Mouse (Mus musculus): Measurements from ENCODE around the gene Ikbke.
"Not testable (repeated sequence)": the region's sequence is repeated elsewhere in the genome, so short reads cannot be mapped to it uniquely, and the experiment has no call there.

The Ikbke gene

GRCm38 (mm10) chr1:131279456-131279776 is at the start of gene Ikbke:
Ikbke (minus strand) TSS chr1:131279606.
- DNase-seq, result no peak

DNA sequence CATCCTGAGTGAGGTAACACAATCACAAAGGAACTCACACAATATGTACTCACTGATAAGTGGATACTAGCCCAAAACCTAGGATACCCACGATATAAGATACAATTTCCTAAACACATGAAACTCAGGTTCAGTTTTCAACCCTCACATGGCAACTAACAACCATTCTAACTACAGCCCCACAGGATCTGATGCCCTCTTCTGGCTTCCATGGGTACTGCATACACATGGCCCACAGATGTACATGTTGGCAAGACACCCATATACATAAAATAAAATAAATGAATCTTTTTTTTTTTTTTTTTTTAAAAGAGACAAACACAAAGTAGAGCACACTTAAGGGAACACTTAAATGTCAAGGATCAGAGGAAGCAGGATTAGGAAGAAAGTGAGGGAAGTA is 49.7 kb upstream of the Ikbke start:
- not testable (repeated sequence) for DNase-seq

- no peak for DNase-seq
Measured at GRCm38 (mm10) chr1:131327167-131327566, 47.8 kb upstream of the Ikbke start.

DNA sequence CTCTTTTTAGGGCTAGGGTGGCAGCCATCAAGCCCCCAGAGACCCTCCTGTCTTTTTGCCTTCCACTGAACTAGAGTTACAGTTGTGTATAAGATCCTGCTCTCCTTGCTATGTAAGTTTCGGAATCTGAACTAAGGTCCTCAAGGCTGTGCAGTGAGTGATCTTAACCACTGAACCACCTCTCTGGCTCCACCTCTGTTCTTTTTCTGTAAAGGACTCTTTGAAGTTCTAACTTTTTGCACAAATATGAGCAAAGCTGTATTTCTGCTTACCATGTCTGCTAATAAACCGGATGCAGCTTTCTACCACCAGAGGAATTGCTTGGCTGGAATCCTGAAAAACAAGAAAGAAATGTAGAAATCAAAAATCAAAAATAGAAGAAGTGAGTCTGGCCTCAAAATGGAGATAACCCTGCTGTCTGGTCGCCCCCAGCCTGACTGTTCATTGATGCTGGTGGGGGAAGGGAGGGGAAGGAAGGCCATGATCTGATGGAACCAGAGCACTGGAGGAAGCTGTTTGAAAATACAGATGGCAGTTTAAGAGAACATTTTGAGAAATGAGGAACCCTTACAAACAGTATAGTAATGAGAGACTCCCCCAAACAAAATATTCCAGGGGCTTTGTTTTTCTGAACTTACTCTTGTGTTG is 45.5 kb upstream of the Ikbke start:
- DNase-seq, result no peak

GRCm38 (mm10) chr1:131319598-131320330 is 40.4 kb upstream of the Ikbke start:
- DNase-seq, result no peak

DNA sequence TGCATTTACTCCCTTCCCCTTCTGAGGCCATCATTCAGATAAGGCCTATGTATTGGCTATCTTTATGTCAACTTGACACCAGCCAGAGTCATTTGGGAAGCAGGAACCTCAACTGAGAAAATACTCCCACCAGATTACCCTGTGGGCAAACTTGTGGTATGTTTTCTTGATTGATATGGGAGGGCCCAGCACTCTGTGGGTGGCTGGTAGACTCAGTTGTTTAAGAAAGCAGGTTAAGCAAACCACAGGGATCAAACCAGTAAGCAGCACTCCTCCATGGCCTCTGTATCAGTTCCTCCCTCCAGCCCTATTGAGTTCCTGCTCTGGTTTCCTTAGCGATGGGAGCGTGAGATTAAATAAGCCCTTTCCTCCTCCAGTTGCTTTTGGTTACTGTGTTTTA is 39.0 kb upstream of the Ikbke start:
- no peak for DNase-seq

DNA sequence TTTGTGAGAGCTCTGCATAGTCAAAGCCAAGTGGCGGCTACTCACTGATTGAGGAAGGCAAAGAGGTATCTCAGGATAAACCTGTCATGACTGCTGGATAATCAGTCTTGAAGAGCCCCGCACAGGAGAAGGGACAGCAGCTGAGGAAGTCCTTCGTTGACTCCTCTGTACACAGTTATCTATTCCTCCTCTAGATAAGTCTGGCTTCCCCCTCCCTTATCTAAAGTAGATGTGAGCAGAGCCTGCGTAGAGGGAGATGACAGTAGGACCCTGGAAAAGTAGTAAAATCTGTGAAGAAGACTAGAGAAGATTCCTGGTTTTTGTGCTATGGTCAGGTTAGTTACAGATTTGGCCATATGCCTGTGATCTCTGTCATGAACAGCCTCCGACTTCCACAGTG is 38.2 kb upstream of the Ikbke start:
- DNase-seq, result no peak

- DNase-seq, result no peak
Measured at GRCm38 (mm10) chr1:131311284-131311683, 31.9 kb upstream of the Ikbke start.

- DNase-seq, result no peak
Measured at GRCm38 (mm10) chr1:131310237-131310818, 30.9 kb upstream of the Ikbke start.

- no peak for DNase-seq
Measured at GRCm38 (mm10) chr1:131300750-131301149, 21.3 kb upstream of the Ikbke start.

- peak; percentile 36 for DNase-seq
Measured at GRCm38 (mm10) chr1:131299788-131300187, 20.4 kb upstream of the Ikbke start.

DNA sequence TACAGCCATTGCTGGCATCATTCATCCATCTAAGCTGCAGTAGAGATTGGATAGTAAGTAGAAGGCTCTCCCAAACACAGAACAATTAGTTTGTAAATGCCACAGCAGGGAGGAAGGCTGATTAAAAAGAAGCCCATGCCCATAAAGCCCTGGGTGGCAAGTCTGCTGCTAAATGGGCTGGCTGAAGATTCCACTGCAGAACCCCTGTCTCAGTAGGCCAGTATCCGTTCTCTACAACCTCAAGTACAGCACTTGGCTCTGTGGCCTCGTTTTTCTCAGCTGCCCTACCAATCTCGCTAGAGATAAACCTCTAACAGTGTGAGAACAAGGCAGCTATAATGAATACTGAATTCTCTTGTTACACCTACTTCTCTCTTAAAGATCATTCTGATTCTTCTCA is 19.8 kb upstream of the Ikbke start:
- no peak for DNase-seq

DNA sequence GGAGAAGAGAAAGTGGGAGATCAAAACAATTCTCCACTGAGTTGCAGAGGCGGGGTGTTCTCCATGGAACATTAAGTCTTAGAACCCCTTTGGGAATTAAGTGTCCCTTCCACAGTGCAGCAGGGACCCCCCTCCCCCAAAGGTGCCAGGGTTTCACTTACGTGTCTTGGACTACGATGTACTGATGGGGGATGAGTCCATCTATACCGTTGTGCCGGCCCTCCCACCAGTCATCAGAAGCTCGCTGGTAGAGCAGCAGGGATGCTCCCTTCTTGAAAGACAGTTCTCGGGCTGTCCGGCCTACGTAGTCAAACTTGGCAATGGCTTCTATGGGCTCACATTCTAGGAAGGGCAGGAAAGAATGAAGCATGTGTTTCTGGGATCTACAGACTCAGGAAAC is 18.8 kb upstream of the Ikbke start:
- DNase-seq, result no peak

DNA sequence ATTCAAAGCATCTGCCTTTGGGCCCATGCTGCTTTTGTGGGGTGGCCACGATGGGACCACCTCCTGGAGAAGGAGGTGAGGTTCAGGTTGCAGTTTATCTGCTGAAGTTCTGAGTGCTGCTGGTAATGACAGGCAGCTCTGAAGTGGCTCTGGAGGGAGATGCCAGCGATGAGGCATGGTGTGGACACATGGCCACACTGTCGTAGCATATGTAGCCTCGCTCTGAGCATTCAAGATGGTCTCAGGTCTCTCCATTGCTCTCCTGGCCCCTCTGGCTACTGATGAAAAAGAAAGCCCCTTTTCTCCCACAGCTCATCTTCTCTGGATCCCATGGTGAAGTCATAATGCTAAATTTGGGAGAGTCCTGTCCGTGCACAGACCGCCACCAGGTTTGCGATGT is 17.3 kb upstream of the Ikbke start:
- no peak for DNase-seq

DNA sequence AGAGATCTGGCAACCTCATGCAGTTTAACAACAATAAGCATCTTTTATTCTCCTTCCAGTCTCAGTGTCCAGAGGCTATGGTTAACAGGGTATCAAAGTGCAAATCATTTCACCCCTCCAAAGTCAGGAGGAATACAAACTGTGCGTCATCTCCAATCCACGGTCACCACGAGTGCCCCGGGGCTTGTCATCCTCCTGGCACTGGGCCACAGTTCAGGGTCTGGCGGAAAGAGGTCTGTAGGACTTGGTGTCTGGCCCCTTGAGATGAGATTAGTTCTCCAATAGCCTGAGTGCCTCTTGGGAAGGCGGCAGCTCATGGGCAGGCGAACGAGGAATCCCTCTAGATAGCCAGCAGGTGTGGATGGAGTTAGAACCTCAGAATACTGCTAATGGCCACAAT is 15.8 kb upstream of the Ikbke start:
- DNase-seq, result no peak

- DNase-seq, result no peak
Measured at GRCm38 (mm10) chr1:131293922-131294250, 14.5 kb upstream of the Ikbke start.

- no peak for DNase-seq
Measured at GRCm38 (mm10) chr1:131293221-131293921, 14.0 kb upstream of the Ikbke start.

GRCm38 (mm10) chr1:131290648-131291047 is 11.2 kb upstream of the Ikbke start:
- DNase-seq, result peak; percentile 51

DNA sequence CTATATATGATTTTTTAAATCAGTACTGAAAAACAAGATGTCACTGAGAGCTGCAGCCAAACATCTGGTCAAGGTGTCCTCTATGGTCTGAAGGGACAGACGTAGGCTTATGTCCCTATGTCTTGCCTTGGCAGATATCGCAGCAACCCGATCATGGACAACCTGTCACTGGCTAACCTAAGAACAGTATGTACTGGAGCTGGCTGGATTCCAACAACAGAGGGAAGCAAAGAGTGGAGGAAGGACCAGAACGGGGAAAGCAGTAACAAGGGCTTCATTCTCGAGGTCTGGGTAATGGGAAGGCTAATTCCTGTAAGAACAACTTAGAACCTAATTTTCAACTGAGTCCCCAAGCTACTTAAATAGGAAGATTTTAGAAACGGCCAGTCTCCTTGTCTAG is 9.5 kb upstream of the Ikbke start:
- no peak for DNase-seq

- DNase-seq, result no peak
Measured at GRCm38 (mm10) chr1:131287267-131287666, 7.9 kb upstream of the Ikbke start.

- no peak for DNase-seq
Measured at GRCm38 (mm10) chr1:131286803-131287202, 7.4 kb upstream of the Ikbke start.

GRCm38 (mm10) chr1:131284616-131285015 is 5.2 kb upstream of the Ikbke start:
- no peak for DNase-seq

GRCm38 (mm10) chr1:131284167-131284566 is 4.8 kb upstream of the Ikbke start:
- no peak for DNase-seq

GRCm38 (mm10) chr1:131281731-131282130 is 2.3 kb upstream of the Ikbke start:
- no peak for DNase-seq

Measured in kidney, adult 11 months (tissue).